23 mouse cellular contexts compared by ENCODE assay signal in genomic region chr5:41943399-41943798, GRCm38 (mm10).
"Had no signal": no experiment of that assay in that cellular context is flagged by ENCODE, and none has a peak within 500 bp of the region (broad histone marks: within the 10 kb centered on the region; RNA-seq: fewer than 3 reads in every experiment).

No protein-coding gene starts in this region.

- H3K9me3 ChIP-seq: embryonic facial prominence, embryonic 10.5 days; embryonic facial prominence, embryonic 12.5 days; embryonic facial prominence, embryonic 13.5 days; embryonic facial prominence, embryonic 15.5 days; forebrain, embryonic 10.5 days; forebrain, embryonic 12.5 days; forebrain, embryonic 13.5 days; forebrain, embryonic 15.5 days had no signal

- H3K4me3 ChIP-seq: embryonic facial prominence, embryonic 10.5 days; embryonic facial prominence, embryonic 12.5 days; embryonic facial prominence, embryonic 13.5 days; embryonic facial prominence, embryonic 15.5 days; erythroblast, embryonic 14.5 days; forebrain, embryonic 10.5 days; forebrain, embryonic 12.5 days; forebrain, embryonic 13.5 days; forebrain, embryonic 15.5 days; gastrocnemius, adult 2 months; heart, adult 2 months had no signal

- H3K36me3 ChIP-seq: embryonic facial prominence, embryonic 10.5 days; embryonic facial prominence, embryonic 12.5 days; embryonic facial prominence, embryonic 13.5 days; embryonic facial prominence, embryonic 15.5 days; forebrain, embryonic 10.5 days; forebrain, embryonic 12.5 days; forebrain, embryonic 15.5 days had no signal

- H3K4me1 ChIP-seq: embryonic facial prominence, embryonic 10.5 days; embryonic facial prominence, embryonic 12.5 days; embryonic facial prominence, embryonic 13.5 days; embryonic facial prominence, embryonic 15.5 days; forebrain, embryonic 12.5 days had no signal

- DNase-seq: cerebellum, adult 9-10 months; cerebellum, adult 9-11 months; cerebellum, postnatal 10 days; cerebellum, postnatal 14 days; cerebellum, postnatal 25 days; embryo, embryonic 11 days; forebrain, postnatal 0 days; gastrocnemius, adult 2 months; gastrocnemius, postnatal 10 days; gastrocnemius, postnatal 14 days; gastrocnemius, postnatal 25 days; gastrocnemius, postnatal 36 days; heart, adult 18-20 months; heart, adult 2 months had no signal

- H3K27ac ChIP-seq: embryonic facial prominence, embryonic 10.5 days; embryonic facial prominence, embryonic 12.5 days; embryonic facial prominence, embryonic 13.5 days; embryonic facial prominence, embryonic 15.5 days; forebrain, embryonic 10.5 days; forebrain, embryonic 12.5 days; forebrain, embryonic 13.5 days; forebrain, embryonic 15.5 days; gastrocnemius, adult 2 months; heart, adult 2 months had no signal

- H3K27me3 ChIP-seq: embryonic facial prominence, embryonic 12.5 days; embryonic facial prominence, embryonic 13.5 days; embryonic facial prominence, embryonic 15.5 days; forebrain, embryonic 12.5 days; forebrain, embryonic 13.5 days; forebrain, embryonic 15.5 days had no signal
